Mouse (Mus musculus) liver, postnatal 0 days (tissue): Measurements from ENCODE around the gene Psmd7.

ENCODE experiments used
- CTCF ChIP-seq: sonication (generic); IDR thresholded peaks from 2 replicates; pipeline ENCODE4 v1.5.1; 2016; ENCODE audit warnings: antibody characterized with exemption, low read depth
- EP300 ChIP-seq: IDR thresholded peaks from 2 replicates; pipeline ENCODE4 v1.6.1; 2016; ENCODE audit warnings: antibody characterized with exemption, low read depth, mild to moderate bottlenecking

- TF ChIP-seq CTCF (no peak), EP300 (no peak)
Measured at GRCm38 (mm10) chr8:107544651-107545174, 43.6 kb downstream of the Psmd7 start.
